Mouse (Mus musculus) C2C12 (cell line): ENCODE measurements at regions not wholly inside any gene's neighbourhood (a gene's known extent, or its start where the extent isn't known, plus 50 kb on each side); places are given as distances from the start of the nearest gene placed in this dataset.

Source experiments
- CTCF ChIP-seq: IDR thresholded peaks from one replicate; pipeline ENCODE4 v1.5.1; 2011; ENCODE audit not compliant: control insufficient read depth, insufficient read depth, insufficient read length
- FOSL1 ChIP-seq: IDR thresholded peaks from one replicate; pipeline ENCODE4 v1.8.0; 2011; ENCODE audit warnings: mild to moderate bottlenecking, low read length; ENCODE audit not compliant: poor library complexity, insufficient read depth, severe bottlenecking

- TF ChIP-seq CTCF (no peak), FOSL1 (no peak)
These were observed 225.6 kb upstream of the Gm11146 start for GRCm38 (mm10) chr16:77827322-77828117.
